20 mouse cellular contexts compared by ENCODE assay signal in genomic region chr3:157630671-157631070, GRCm38 (mm10).
"Had no signal": no experiment of that assay in that cellular context is flagged by ENCODE, and none has a peak within 500 bp of the region (broad histone marks: within the 10 kb centered on the region; RNA-seq: fewer than 3 reads in every experiment).

No protein-coding gene starts in this region.

- H3K4me1 ChIP-seq: limb, embryonic 10.5 days; limb, embryonic 13.5 days; lung, embryonic 15.5 days; midbrain, embryonic 12.5 days; midbrain, embryonic 15.5 days; neural tube, embryonic 12.5 days; stomach, embryonic 15.5 days had no signal

- H3K4me2 ChIP-seq: limb, embryonic 13.5 days; lung, embryonic 15.5 days; midbrain, embryonic 12.5 days; midbrain, embryonic 15.5 days; neural tube, embryonic 12.5 days; stomach, embryonic 15.5 days had no signal

- H3K9me3 ChIP-seq: limb, embryonic 10.5 days; limb, embryonic 13.5 days; lung, embryonic 15.5 days; midbrain, embryonic 12.5 days; midbrain, embryonic 15.5 days; neural tube, embryonic 12.5 days; stomach, embryonic 15.5 days had no signal

- DNase-seq: kidney, adult 2 months; kidney, postnatal 25 days; layer of hippocampus, adult 9-11 months; lung, adult 18-20 months; lung, postnatal 14 days; lung, postnatal 4 days; retina, postnatal 1 day; right cerebral cortex, postnatal 25 days; spleen, adult 18-20 months; thymus, postnatal 25 days had no signal

- H3K27me3 ChIP-seq: limb, embryonic 13.5 days; lung, embryonic 15.5 days; midbrain, embryonic 12.5 days; midbrain, embryonic 15.5 days; neural tube, embryonic 12.5 days; stomach, embryonic 15.5 days had no signal

- H3K4me3 ChIP-seq: layer of hippocampus, adult 2 months; limb, embryonic 10.5 days; limb, embryonic 13.5 days; lung, embryonic 15.5 days; midbrain, embryonic 12.5 days; midbrain, embryonic 15.5 days; neural tube, embryonic 12.5 days; stomach, embryonic 15.5 days had no signal

- H3K27ac ChIP-seq: kidney, postnatal 0 days; layer of hippocampus, adult 2 months; limb, embryonic 10.5 days; limb, embryonic 13.5 days; lung, embryonic 15.5 days; midbrain, embryonic 12.5 days; midbrain, embryonic 15.5 days; neural tube, embryonic 12.5 days; stomach, embryonic 15.5 days had no signal

- ATAC-seq: intestine, embryonic 16.5 days; midbrain, embryonic 15.5 days had no signal

- H3K36me3 ChIP-seq: limb, embryonic 10.5 days; limb, embryonic 13.5 days; lung, embryonic 15.5 days; midbrain, embryonic 12.5 days; midbrain, embryonic 15.5 days; neural tube, embryonic 12.5 days; stomach, embryonic 15.5 days had no signal

- H3K9ac ChIP-seq: limb, embryonic 13.5 days; lung, embryonic 15.5 days; midbrain, embryonic 12.5 days; midbrain, embryonic 15.5 days; neural tube, embryonic 12.5 days; stomach, embryonic 15.5 days had no signal
